Mouse (Mus musculus) cerebellum, adult 2 months (tissue): ENCODE results near the gene Tifab. TPM values are rescaled to one million over a fixed set of nuclear protein-coding genes. Genes with fewer than 3 reads are reported as not detected.
A peak's percentile ranks its signal among the peaks of the same experiment; 100 is the strongest.

ENCODE experiments used
- DNase-seq, 2 experiments: peaks; one replicate each; pipeline ENCODE4 v3.0.0; 2021
- H3K27ac ChIP-seq: fragments of 200-500 bp; 2 replicates; pipeline ENCODE4 v1.5.1; 2012; ENCODE audit warnings: low read length, control low read depth, inconsistent platforms; ENCODE audit not compliant: insufficient read depth
- H3K27me3 ChIP-seq: fragments of 200-500 bp; 2 replicates; pipeline ENCODE4 v1.6.1; 2012; ENCODE audit warnings: inconsistent platforms, mild to moderate bottlenecking, low read length, moderate library complexity; ENCODE audit not compliant: control insufficient read depth, insufficient read depth
- H3K4me1 ChIP-seq: fragments of 200-500 bp; 2 replicates; pipeline ENCODE4 v1.6.1; 2011; ENCODE audit warnings: low read length; ENCODE audit not compliant: control insufficient read depth, insufficient read depth
- H3K4me3 ChIP-seq: fragments of 200-500 bp; replicated peaks from 2 replicates; pipeline ENCODE3; 2011; ENCODE audit warnings: mild to moderate bottlenecking, low read depth, low read length, control low read depth; ENCODE audit not compliant: insufficient read depth
- CTCF ChIP-seq: fragments of 200-500 bp; IDR thresholded peaks from 2 replicates; pipeline ENCODE4 v1.5.1; 2011; ENCODE audit warnings: low read depth, mild to moderate bottlenecking, control low read depth, low read length, moderate library complexity, borderline replicate concordance; ENCODE audit not compliant: insufficient read depth
- POLR2A ChIP-seq: fragments of 200-500 bp; IDR thresholded peaks from 2 replicates; pipeline ENCODE4 v1.6.1; 2011; ENCODE audit warnings: low read length, control low read depth, borderline replicate concordance; ENCODE audit not compliant: insufficient read depth
- WGBS: fragments of 180-500 bp; shearing (Covaris S2); methylation state at CpG from one replicate; pipeline ENCODE4 v1.1.7; 2018; 5-methylcytosine and 5-hydroxymethylcytosine counted together
- polyA plus RNA-seq: library from polyadenylated mRNA; depleted of rRNA; stranded (reverse); fragments of >200 nt; gene quantifications from 2 replicates; pipeline ENCODE4 v1.2.3, GENCODE M21; 2012

Tifab gene
- polyA plus RNA-seq, 1 experiment: 0.84 TPM

GRCm38 (mm10) chr13:56191225-56191624 is 12.5 kb upstream of the Tifab start:
- WGBS: 49% methylated on average over 3 of the region's 3 CpGs
- no peak for DNase-seq
- H3K27me3 ChIP-seq: no peaks in the 10 kb centered on the region
- H3K4me3 ChIP-seq: no peak overlapping the region
- TF ChIP-seq POLR2A (no peak), CTCF (no peak)
- no peak overlapping the region for H3K27ac ChIP-seq
- H3K4me1 ChIP-seq: no peaks in the 10 kb centered on the region

GRCm38 (mm10) chr13:56189688-56190087 is 11.0 kb upstream of the Tifab start:
- Histone ChIP-seq H3K27me3 (no peaks in the 10 kb centered on the region), H3K27ac (no peak overlapping the region), H3K4me3 (no peak overlapping the region), H3K4me1 (no peaks in the 10 kb centered on the region)
- no peak for DNase-seq
- WGBS: 77% methylated on average over 5 of the region's 5 CpGs
- TF ChIP-seq POLR2A (no peak), CTCF (peak; percentile 11; the same call in 1 of the 2 replicates)

- no peaks in the 10 kb centered on the region for H3K27me3 ChIP-seq
- no peak for TF ChIP-seq POLR2A
- TF ChIP-seq CTCF: no peak
- DNase-seq: no peak
- H3K4me3 ChIP-seq: no peak overlapping the region
- 91% methylated on average over 5 of the region's 5 CpGs for WGBS
- H3K27ac ChIP-seq: no peak overlapping the region
- no peaks in the 10 kb centered on the region for H3K4me1 ChIP-seq
Observed at GRCm38 (mm10) chr13:56183687-56184086, 5.0 kb upstream of the Tifab start.

GRCm38 (mm10) chr13:56181424-56181823 is 2.7 kb upstream of the Tifab start:
- no peak for DNase-seq

GRCm38 (mm10) chr13:56176310-56176709 is 2.4 kb downstream of the Tifab start:
- H3K27me3 ChIP-seq: no peaks in the 10 kb centered on the region
- DNase-seq: no peak
- H3K27ac ChIP-seq: no peak overlapping the region
- TF ChIP-seq CTCF (no peak), POLR2A (no peak)
- no peaks in the 10 kb centered on the region for H3K4me1 ChIP-seq
- 89% methylated on average over 9 of the region's 9 CpGs for WGBS
- no peak overlapping the region for H3K4me3 ChIP-seq

More at GRCm38 (mm10) chr13:56181424-56181823, 2.7 kb upstream of the Tifab start:
- Histone ChIP-seq H3K27me3 (no peaks in the 10 kb centered on the region), H3K27ac (no peak overlapping the region), H3K4me1 (no peaks in the 10 kb centered on the region), H3K4me3 (no peak overlapping the region)
- TF ChIP-seq POLR2A (no peak), CTCF (no peak)
- 71% methylated on average over 8 of the region's 8 CpGs for WGBS

GRCm38 (mm10) chr13:56175848-56176247 is 2.8 kb downstream of the Tifab start:
- no peak overlapping the region for H3K4me3 ChIP-seq
- H3K27ac ChIP-seq: no peak overlapping the region
- no peak for DNase-seq
- WGBS: 50% methylated on average over 4 of the region's 4 CpGs
- no peaks in the 10 kb centered on the region for H3K27me3 ChIP-seq
- TF ChIP-seq CTCF: no peak
- no peak for TF ChIP-seq POLR2A
- H3K4me1 ChIP-seq: no peaks in the 10 kb centered on the region

- no peak for DNase-seq
- no peaks in the 10 kb centered on the region for H3K27me3 ChIP-seq
- no peaks in the 10 kb centered on the region for H3K4me1 ChIP-seq
- H3K4me3 ChIP-seq: no peak overlapping the region
- no peak overlapping the region for H3K27ac ChIP-seq
- 67% methylated on average over 7 of the region's 7 CpGs for WGBS
- TF ChIP-seq CTCF (no peak), POLR2A (no peak)
Observed at GRCm38 (mm10) chr13:56172901-56173545, 5.7 kb downstream of the Tifab start.

- 86% methylated on average over 7 of the region's 7 CpGs for WGBS
- Histone ChIP-seq H3K4me3 (no peak overlapping the region), H3K4me1 (no peaks in the 10 kb centered on the region), H3K27me3 (no peaks in the 10 kb centered on the region), H3K27ac (no peak overlapping the region)
- TF ChIP-seq CTCF (no peak), POLR2A (no peak)
- no peak for DNase-seq
Observed at GRCm38 (mm10) chr13:56172106-56172505, 6.6 kb downstream of the Tifab start.
